Mouse (Mus musculus): ENCODE data around the gene Slitrk1. TPM values are rescaled to one million over a fixed set of nuclear protein-coding genes. Genes with fewer than 3 reads are reported as not detected.

The Slitrk1 gene
- total RNA-seq, 2 experiments from 2014 or later: 0.06 TPM; not detected in 1

DNA sequence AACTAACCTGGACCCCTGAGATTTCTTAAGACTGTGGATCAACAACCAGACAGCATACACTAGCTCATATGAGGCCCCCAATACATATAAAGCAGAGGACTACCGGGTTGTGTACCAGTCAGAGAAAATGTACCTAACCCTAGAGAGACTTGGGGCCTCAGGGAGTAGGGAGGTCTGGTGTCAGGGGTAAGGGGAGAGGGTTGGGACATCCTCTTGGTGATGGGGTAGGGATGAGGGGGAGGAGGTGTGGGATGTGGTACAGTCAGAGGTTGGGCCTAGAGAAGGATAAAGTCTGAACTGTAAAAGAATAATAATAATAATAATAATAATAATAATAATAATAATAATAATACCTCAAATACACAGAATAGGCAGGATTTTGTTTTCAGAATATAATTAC, 54.6 kb downstream of the Slitrk1 start:
- intact Hi-C loops (cut with DNase I): no loop called here
- H3K27ac ChIP-seq: no peak overlapping the region
- DNase-seq: no peak
- H3K4me3 ChIP-seq: no peak overlapping the region
- no peak for TF ChIP-seq CTCF (IDR thresholded peaks at IDR 0.05)
